Mouse (Mus musculus) heart, embryonic 10.5 days (tissue): ENCODE data around the gene Anks1b. TPM values are rescaled to one million over a fixed set of nuclear protein-coding genes. Genes with fewer than 3 reads are reported as not detected.

Source experiments
- DNase-seq: peaks from one replicate; pipeline ENCODE4 v3.0.0-alpha.2; 2017; ENCODE audit warnings: low spot score
- H3K27ac ChIP-seq: fragments of 300-500 bp; sonication (generic); 2 replicates; pipeline ENCODE4 v1.5.1; 2016; ENCODE audit warnings: mild to moderate bottlenecking
- H3K27me3 ChIP-seq: fragments of 300-500 bp; sonication (generic); 2 replicates; pipeline ENCODE4 v1.6.1; 2016; ENCODE audit warnings: mild to moderate bottlenecking; ENCODE audit not compliant: poor library complexity, insufficient read depth, severe bottlenecking
- H3K36me3 ChIP-seq: fragments of 300-500 bp; sonication (generic); 2 replicates; pipeline ENCODE4 v1.6.1; 2016; ENCODE audit warnings: mild to moderate bottlenecking, moderate library complexity
- H3K4me1 ChIP-seq: fragments of 300-500 bp; sonication (generic); 2 replicates; pipeline ENCODE4 v1.6.1; 2016; ENCODE audit warnings: mild to moderate bottlenecking
- H3K4me3 ChIP-seq: fragments of 300-500 bp; sonication (generic); 2 replicates; pipeline ENCODE4 v1.5.1; 2016; ENCODE audit warnings: mild to moderate bottlenecking, moderate library complexity
- H3K9me3 ChIP-seq: fragments of 300-500 bp; sonication (generic); 2 replicates; pipeline ENCODE4 v1.6.1; 2016; ENCODE audit warnings: mild to moderate bottlenecking, moderate library complexity
- WGBS: fragments of 180-500 bp; shearing (Covaris S2); methylation state at CpG from one replicate; pipeline ENCODE4 v1.1.7; 2016; 5-methylcytosine and 5-hydroxymethylcytosine counted together
- polyA plus RNA-seq: library from polyadenylated mRNA; unstranded; fragments of >200 nt; fragmentation: Nextera tagmentation; extraction: Ambion mirVana; gene quantifications from 2 replicates; pipeline ENCODE4 v1.2.1, GENCODE M21; 2016

Anks1b gene
- polyA plus RNA-seq, 1 experiment from 2014 or later: 0.05 TPM

GRCm38 (mm10) chr10:90724931-90725330, 851.6 kb downstream of the Anks1b start:
- 94% methylated on average over 1 of the region's 1 CpGs for WGBS
- no peak for DNase-seq
- Histone ChIP-seq H3K4me1 (0 out of 2 replicates have a peak, but pooled peaks cover 4% of the 10 kb centered on the region), H3K36me3 (no peaks in the 10 kb centered on the region), H3K27ac (no peak overlapping the region), H3K27me3 (peaks cover 15% of the 10 kb centered on the region), H3K4me3 (no peak overlapping the region), H3K9me3 (no peaks in the 10 kb centered on the region)

- H3K4me3 ChIP-seq: peak overlapping the region; percentile 45
Observed at GRCm38 (mm10) chr10:90728401-90729358, 855.4 kb downstream of the Anks1b start.

GRCm38 (mm10) chr10:90729527-90729926, 856.2 kb downstream of the Anks1b start:
- 59% methylated on average over 10 of the region's 10 CpGs for WGBS
- peaks cover 15% of the 10 kb centered on the region for H3K27me3 ChIP-seq
- H3K4me1 ChIP-seq: 0 out of 2 replicates have a peak, but pooled peaks cover 4% of the 10 kb centered on the region
- no peak overlapping the region for H3K27ac ChIP-seq
- H3K4me3 ChIP-seq: no peak overlapping the region
- H3K36me3 ChIP-seq: no peaks in the 10 kb centered on the region
- DNase-seq: no peak
- H3K9me3 ChIP-seq: no peaks in the 10 kb centered on the region

More at GRCm38 (mm10) chr10:90728401-90729358, 855.4 kb downstream of the Anks1b start:
- WGBS: 29% methylated on average over 22 of the region's 22 CpGs
- no peak overlapping the region for H3K27ac ChIP-seq
- H3K27me3 ChIP-seq: peaks cover 15% of the 10 kb centered on the region
- H3K4me1 ChIP-seq: 0 out of 2 replicates have a peak, but pooled peaks cover 4% of the 10 kb centered on the region
- H3K36me3 ChIP-seq: no peaks in the 10 kb centered on the region
- peak; percentile 77 for DNase-seq
- H3K9me3 ChIP-seq: no peaks in the 10 kb centered on the region

GRCm38 (mm10) chr10:90732823-90733222, 859.5 kb downstream of the Anks1b start:
- H3K9me3 ChIP-seq: no peaks in the 10 kb centered on the region
- DNase-seq: no peak
- WGBS: 80% methylated on average over 4 of the region's 4 CpGs
- 0 out of 2 replicates have a peak, but pooled peaks cover 4% of the 10 kb centered on the region for H3K4me1 ChIP-seq
- H3K27ac ChIP-seq: no peak overlapping the region
- H3K27me3 ChIP-seq: peaks cover 7% of the 10 kb centered on the region
- H3K36me3 ChIP-seq: no peaks in the 10 kb centered on the region
- H3K4me3 ChIP-seq: no peak overlapping the region

- Histone ChIP-seq H3K9me3 (no peaks in the 10 kb centered on the region), H3K27me3 (no peaks in the 10 kb centered on the region), H3K4me1 (0 out of 2 replicates have a peak, but pooled peaks cover under 1% of the 10 kb centered on the region), H3K36me3 (no peaks in the 10 kb centered on the region), H3K4me3 (no peak overlapping the region), H3K27ac (no peak overlapping the region)
- DNase-seq: no peak
- 22% methylated on average over 5 of the region's 5 CpGs for WGBS
Observed at GRCm38 (mm10) chr10:90733632-90734031, 860.3 kb downstream of the Anks1b start.

- WGBS: 74% methylated on average over 2 of the region's 2 CpGs
- no peak overlapping the region for H3K4me3 ChIP-seq
- H3K4me1 ChIP-seq: no peaks in the 10 kb centered on the region
- no peak overlapping the region for H3K27ac ChIP-seq
- H3K9me3 ChIP-seq: no peaks in the 10 kb centered on the region
- no peak for DNase-seq
- H3K36me3 ChIP-seq: no peaks in the 10 kb centered on the region
- no peaks in the 10 kb centered on the region for H3K27me3 ChIP-seq
Observed at GRCm38 (mm10) chr10:90738475-90738874, 865.2 kb downstream of the Anks1b start.

- Histone ChIP-seq H3K36me3 (no peaks in the 10 kb centered on the region), H3K27ac (no peak overlapping the region), H3K4me3 (no peak overlapping the region), H3K4me1 (no peaks in the 10 kb centered on the region), H3K9me3 (no peaks in the 10 kb centered on the region), H3K27me3 (no peaks in the 10 kb centered on the region)
- no peak for DNase-seq
- WGBS: 88% methylated on average over 5 of the region's 5 CpGs
Observed at GRCm38 (mm10) chr10:90740956-90741355, 867.6 kb downstream of the Anks1b start.

GRCm38 (mm10) chr10:90751889-90752288, 878.6 kb downstream of the Anks1b start:
- no peaks in the 10 kb centered on the region for H3K9me3 ChIP-seq
- no peak for DNase-seq
- no peak overlapping the region for H3K27ac ChIP-seq
- no peak overlapping the region for H3K4me3 ChIP-seq
- no peaks in the 10 kb centered on the region for H3K4me1 ChIP-seq
- no peaks in the 10 kb centered on the region for H3K36me3 ChIP-seq
- no peaks in the 10 kb centered on the region for H3K27me3 ChIP-seq
- WGBS: 80% methylated on average over 5 of the region's 5 CpGs

GRCm38 (mm10) chr10:90753106-90753505, 879.8 kb downstream of the Anks1b start:
- WGBS: 72% methylated on average over 9 of the region's 9 CpGs
- H3K36me3 ChIP-seq: no peaks in the 10 kb centered on the region
- no peak overlapping the region for H3K4me3 ChIP-seq
- H3K27me3 ChIP-seq: no peaks in the 10 kb centered on the region
- H3K27ac ChIP-seq: no peak overlapping the region
- no peaks in the 10 kb centered on the region for H3K4me1 ChIP-seq
- DNase-seq: no peak
- H3K9me3 ChIP-seq: no peaks in the 10 kb centered on the region

- H3K4me1 ChIP-seq: no peaks in the 10 kb centered on the region
- no peaks in the 10 kb centered on the region for H3K9me3 ChIP-seq
- WGBS: 81% methylated on average over 4 of the region's 4 CpGs
- no peak for DNase-seq
- H3K4me3 ChIP-seq: no peak overlapping the region
- H3K36me3 ChIP-seq: no peaks in the 10 kb centered on the region
- H3K27me3 ChIP-seq: no peaks in the 10 kb centered on the region
- H3K27ac ChIP-seq: no peak overlapping the region
Observed at GRCm38 (mm10) chr10:90757773-90758172, 884.5 kb downstream of the Anks1b start.

- no peaks in the 10 kb centered on the region for H3K27me3 ChIP-seq
- H3K4me3 ChIP-seq: no peak overlapping the region
- no peak for DNase-seq
- no peaks in the 10 kb centered on the region for H3K9me3 ChIP-seq
- H3K4me1 ChIP-seq: no peaks in the 10 kb centered on the region
- H3K27ac ChIP-seq: no peak overlapping the region
- WGBS: 76% methylated on average over 5 of the region's 5 CpGs
- H3K36me3 ChIP-seq: no peaks in the 10 kb centered on the region
Observed at GRCm38 (mm10) chr10:90759929-90760328, 886.6 kb downstream of the Anks1b start.

- Histone ChIP-seq H3K9me3 (no peaks in the 10 kb centered on the region), H3K27me3 (no peaks in the 10 kb centered on the region), H3K4me1 (no peaks in the 10 kb centered on the region), H3K36me3 (no peaks in the 10 kb centered on the region), H3K27ac (no peak overlapping the region), H3K4me3 (no peak overlapping the region)
- DNase-seq: no peak
- 68% methylated on average over 3 of the region's 3 CpGs for WGBS
Observed at GRCm38 (mm10) chr10:90766261-90766660, 893.0 kb downstream of the Anks1b start.

- 29% methylated on average over 11 of the region's 11 CpGs for WGBS
- Histone ChIP-seq H3K4me1 (peaks cover 4% of the 10 kb centered on the region; the same call in 1 of the 2 replicates), H3K9me3 (no peaks in the 10 kb centered on the region), H3K36me3 (no peaks in the 10 kb centered on the region), H3K4me3 (no peak overlapping the region), H3K27ac (no peak overlapping the region), H3K27me3 (peaks cover 21% of the 10 kb centered on the region; the same call in 1 of the 2 replicates)
- DNase-seq: no peak
Observed at GRCm38 (mm10) chr10:90770403-90770955, 897.2 kb downstream of the Anks1b start.
